Mouse (Mus musculus) heart, embryonic 11.5 days (tissue): ENCODE data around the gene Arhgap21. TPM values are rescaled to one million over a fixed set of nuclear protein-coding genes. Genes with fewer than 3 reads are reported as not detected.
A peak's percentile ranks its signal among the peaks of the same experiment; 100 is the strongest.
"Not testable (repeated sequence)": the region's sequence is repeated elsewhere in the genome, so short reads cannot be mapped to it uniquely, and the experiment has no call there.

ENCODE experiments used
- ATAC-seq: fragments of 200-750 bp; cut with Nextera tagmentation; replicated peaks from 2 replicates; pipeline ENCODE4 v1.8.0; 2017; ENCODE audit warnings: moderate library complexity; ENCODE audit not compliant: insufficient number of reproducible peaks, low FRiP score, low TSS enrichment
- H3K27ac ChIP-seq: fragments of 300-500 bp; sonication (generic); 2 replicates; pipeline ENCODE4 v1.5.1; 2014; ENCODE audit warnings: mild to moderate bottlenecking, low read depth, low read length
- H3K27me3 ChIP-seq: fragments of 300-500 bp; sonication (generic); 2 replicates; pipeline ENCODE4 v1.6.1; 2014; ENCODE audit warnings: mild to moderate bottlenecking, low read length, mixed read lengths; ENCODE audit not compliant: control insufficient read depth, insufficient read depth
- H3K36me3 ChIP-seq: fragments of 300-500 bp; sonication (generic); 2 replicates; pipeline ENCODE4 v1.6.1; 2014; ENCODE audit warnings: mild to moderate bottlenecking, low read length, moderate library complexity, mixed read lengths; ENCODE audit not compliant: control insufficient read depth, insufficient read depth
- H3K4me1 ChIP-seq: fragments of 300-500 bp; sonication (generic); 2 replicates; pipeline ENCODE4 v1.6.1; 2014; ENCODE audit warnings: low read length; ENCODE audit not compliant: control insufficient read depth, insufficient read depth
- H3K4me2 ChIP-seq: fragments of 300-500 bp; sonication (generic); 2 replicates; pipeline ENCODE4 v1.6.1; 2014; ENCODE audit warnings: mild to moderate bottlenecking, moderate library complexity
- H3K4me3 ChIP-seq: fragments of 300-500 bp; sonication (generic); 2 replicates; pipeline ENCODE4 v1.5.1; 2014; ENCODE audit warnings: low read depth, low read length
- H3K9ac ChIP-seq: fragments of 300-500 bp; sonication (generic); 2 replicates; pipeline ENCODE4 v1.6.1; 2014; ENCODE audit warnings: mild to moderate bottlenecking, low read depth, low read length, moderate library complexity
- H3K9me3 ChIP-seq: fragments of 300-500 bp; sonication (generic); replicated peaks from 2 replicates; pipeline ENCODE4 v1.6.1; 2016; ENCODE audit warnings: low read length; ENCODE audit not compliant: control insufficient read depth
- WGBS: fragments of 180-500 bp; shearing (Covaris S2); extraction: QIAGEN DNeasy Blood & Tissue Kit; methylation state at CpG from one replicate; pipeline ENCODE4 v1.1.7; 2014; ENCODE audit not compliant: insufficient replicate concordance; 5-methylcytosine and 5-hydroxymethylcytosine counted together
- polyA plus RNA-seq: library from polyadenylated mRNA; unstranded; fragments of >200 nt; fragmentation: Nextera tagmentation; extraction: Ambion mirVana; gene quantifications from 2 replicates; pipeline ENCODE4 v1.2.1, GENCODE M21; 2014

The Arhgap21 gene
- polyA plus RNA-seq, 1 experiment from 2014 or later = 19.3 TPM

GRCm38 (mm10) chr2:20941105-20941504 is 27.6 kb downstream of the Arhgap21 start:
- Histone ChIP-seq H3K4me1 (peaks cover 57% of the 10 kb centered on the region), H3K9ac (no peak overlapping the region), H3K9me3 (no peaks in the 10 kb centered on the region), H3K36me3 (no peaks in the 10 kb centered on the region), H3K4me3 (no peak overlapping the region), H3K4me2 (no peak overlapping the region), H3K27me3 (no peaks in the 10 kb centered on the region), H3K27ac (no peak overlapping the region)
- no peak for ATAC-seq

- H3K9ac ChIP-seq = no peak overlapping the region
- no peaks in the 10 kb centered on the region for H3K9me3 ChIP-seq
- no peak overlapping the region for H3K4me2 ChIP-seq
- peaks cover 56% of the 10 kb centered on the region for H3K4me1 ChIP-seq
- H3K27me3 ChIP-seq = no peaks in the 10 kb centered on the region
- H3K36me3 ChIP-seq = no peaks in the 10 kb centered on the region
- 46% methylated on average over 3 of the region's 3 CpGs for WGBS
- no peak for ATAC-seq
- peak overlapping the region; percentile 22; the same call in 1 of the 2 replicates for H3K27ac ChIP-seq
- H3K4me3 ChIP-seq = no peak overlapping the region
Measured at GRCm38 (mm10) chr2:20939367-20939766, 29.3 kb downstream of the Arhgap21 start.

- Histone ChIP-seq H3K4me1 (peaks cover 38% of the 10 kb centered on the region), H3K4me3 (no peak overlapping the region), H3K27ac (peak overlapping the region; percentile 29), H3K9me3 (no peaks in the 10 kb centered on the region), H3K27me3 (no peaks in the 10 kb centered on the region), H3K36me3 (no peaks in the 10 kb centered on the region), H3K4me2 (no peak overlapping the region), H3K9ac (no peak overlapping the region)
- 38% methylated on average over 4 of the region's 4 CpGs for WGBS
- 0 out of 2 replicates have a peak, but pooled peaks have one; percentile 47 for ATAC-seq
Measured at GRCm38 (mm10) chr2:20936609-20937221, 32.0 kb downstream of the Arhgap21 start.

GRCm38 (mm10) chr2:20934406-20934805 is 34.3 kb downstream of the Arhgap21 start:
- H3K4me1 ChIP-seq = peaks cover 39% of the 10 kb centered on the region
- H3K27me3 ChIP-seq = no peaks in the 10 kb centered on the region
- no peak overlapping the region for H3K9ac ChIP-seq
- H3K4me3 ChIP-seq = no peak overlapping the region
- H3K27ac ChIP-seq = no peak overlapping the region
- no peaks in the 10 kb centered on the region for H3K36me3 ChIP-seq
- no peak for ATAC-seq
- no peak overlapping the region for H3K4me2 ChIP-seq
- no peaks in the 10 kb centered on the region for H3K9me3 ChIP-seq
- WGBS = 72% methylated on average over 9 of the region's 9 CpGs

GRCm38 (mm10) chr2:20932748-20933313 is 35.9 kb downstream of the Arhgap21 start:
- no peaks in the 10 kb centered on the region for H3K9me3 ChIP-seq
- ATAC-seq = no peak
- H3K4me2 ChIP-seq = no peak overlapping the region
- H3K4me1 ChIP-seq = peaks cover 29% of the 10 kb centered on the region
- WGBS = 81% methylated on average over 8 of the region's 8 CpGs
- no peak overlapping the region for H3K4me3 ChIP-seq
- H3K27me3 ChIP-seq = no peaks in the 10 kb centered on the region
- H3K9ac ChIP-seq = no peak overlapping the region
- H3K36me3 ChIP-seq = no peaks in the 10 kb centered on the region
- H3K27ac ChIP-seq = no peak overlapping the region

- peaks cover 24% of the 10 kb centered on the region for H3K4me1 ChIP-seq
- H3K27ac ChIP-seq, H3K9ac ChIP-seq, H3K4me3 ChIP-seq, ATAC-seq, H3K27me3 ChIP-seq, H3K36me3 ChIP-seq, H3K9me3 ChIP-seq, H3K4me2 ChIP-seq: not testable (repeated sequence)
- 96% methylated on average over 3 of the region's 4 CpGs for WGBS
Measured at GRCm38 (mm10) chr2:20931761-20932160, 36.9 kb downstream of the Arhgap21 start.

- no peaks in the 10 kb centered on the region for H3K36me3 ChIP-seq
- no peak for ATAC-seq
- no peaks in the 10 kb centered on the region for H3K9me3 ChIP-seq
- H3K27ac ChIP-seq = no peak overlapping the region
- H3K4me3 ChIP-seq = no peak overlapping the region
- H3K9ac ChIP-seq = no peak overlapping the region
- H3K4me2 ChIP-seq = no peak overlapping the region
- H3K27me3 ChIP-seq = no peaks in the 10 kb centered on the region
- peaks cover 32% of the 10 kb centered on the region for H3K4me1 ChIP-seq
Measured at GRCm38 (mm10) chr2:20928454-20928853, 40.2 kb downstream of the Arhgap21 start.

- H3K9ac ChIP-seq = no peak overlapping the region
- H3K9me3 ChIP-seq = no peaks in the 10 kb centered on the region
- H3K36me3 ChIP-seq = no peaks in the 10 kb centered on the region
- H3K27ac ChIP-seq = no peak overlapping the region
- 82% methylated on average over 1 of the region's 1 CpGs for WGBS
- no peak for ATAC-seq
- peaks cover 32% of the 10 kb centered on the region for H3K4me1 ChIP-seq
- no peak overlapping the region for H3K4me3 ChIP-seq
- no peak overlapping the region for H3K4me2 ChIP-seq
- no peaks in the 10 kb centered on the region for H3K27me3 ChIP-seq
Measured at GRCm38 (mm10) chr2:20924938-20925337, 43.7 kb downstream of the Arhgap21 start.

GRCm38 (mm10) chr2:20922366-20922765 is 46.3 kb downstream of the Arhgap21 start:
- 43% methylated on average over 1 of the region's 1 CpGs for WGBS
- ATAC-seq = no peak
- Histone ChIP-seq H3K27ac (no peak overlapping the region), H3K9ac (no peak overlapping the region), H3K36me3 (no peaks in the 10 kb centered on the region), H3K4me1 (peaks cover 26% of the 10 kb centered on the region), H3K27me3 (no peaks in the 10 kb centered on the region), H3K4me3 (no peak overlapping the region), H3K9me3 (no peaks in the 10 kb centered on the region), H3K4me2 (no peak overlapping the region)
